Mouse (Mus musculus) left cerebral cortex, adult 2 months (tissue): Measurements from ENCODE around the gene Enpep. TPM values are rescaled to one million over a fixed set of nuclear protein-coding genes. Genes with fewer than 3 reads are reported as not detected.

ENCODE experiments used
- DNase-seq, 2 experiments: peaks; one replicate each; pipeline ENCODE4 v3.0.0; 2021 to 2022; ENCODE audit warnings: low spot score in 2 of 2, mixed read lengths in 1 of 2; ENCODE audit errors: extremely low spot score in 1 of 2
- H3K27ac ChIP-seq: fragments of 200-600 bp; 2 replicates; pipeline ENCODE4 v1.8.1; 2022
- H3K4me3 ChIP-seq: fragments of 200-600 bp; 2 replicates; pipeline ENCODE4 v1.8.1; 2022
- CTCF ChIP-seq: fragments of 200-600 bp; IDR thresholded peaks from 2 replicates; pipeline ENCODE4 v1.8.1; 2022; ENCODE audit warnings: antibody characterized with exemption, mild to moderate bottlenecking, moderate library complexity
- intact Hi-C: fragments of 180-260 bp; cut with DNase I; formaldehyde crosslinking; loops from one replicate; pipeline ENCODE4 v1.15.1; 2025
- total RNA-seq, 2 experiments: library from RNA; stranded (reverse); gene quantifications; 2 replicates each; pipeline ENCODE4 v1.2.3; 2021

The Enpep gene
- total RNA-seq, 2 experiments from 2014 or later: 1.7 to 2.0 TPM

- intact Hi-C loops: no loop called here
- no peak for DNase-seq
- Histone ChIP-seq H3K27ac (no peak overlapping the region), H3K4me3 (no peak overlapping the region)
- TF ChIP-seq CTCF: no peak
Observed at GRCm38 (mm10) chr3:129273156-129273831, 59.2 kb downstream of the Enpep start.

- no peak for DNase-seq
- TF ChIP-seq CTCF: no peak
- intact Hi-C loops: no loop called here
- Histone ChIP-seq H3K27ac (no peak overlapping the region), H3K4me3 (no peak overlapping the region)
Observed at GRCm38 (mm10) chr3:129270044-129270443, 62.5 kb downstream of the Enpep start.

GRCm38 (mm10) chr3:129268886-129269683 is 63.4 kb downstream of the Enpep start:
- no peak for TF ChIP-seq CTCF
- intact Hi-C loops: no loop called here
- no peak overlapping the region for H3K27ac ChIP-seq
- no peak overlapping the region for H3K4me3 ChIP-seq
- no peak for DNase-seq

GRCm38 (mm10) chr3:129258497-129258896 is 74.0 kb downstream of the Enpep start:
- intact Hi-C loops: no loop called here
- Histone ChIP-seq H3K4me3 (no peak overlapping the region), H3K27ac (no peak overlapping the region)
- no peak for DNase-seq
- no peak for TF ChIP-seq CTCF

GRCm38 (mm10) chr3:129256766-129257165 is 75.8 kb downstream of the Enpep start:
- Histone ChIP-seq H3K4me3 (no peak overlapping the region), H3K27ac (no peak overlapping the region)
- intact Hi-C loops: no loop called here
- no peak for DNase-seq
- peak; percentile 52 for TF ChIP-seq CTCF

GRCm38 (mm10) chr3:129256283-129256682 is 76.2 kb downstream of the Enpep start:
- TF ChIP-seq CTCF: no peak
- Histone ChIP-seq H3K4me3 (no peak overlapping the region), H3K27ac (no peak overlapping the region)
- intact Hi-C loops: no loop called here
- DNase-seq: no peak

GRCm38 (mm10) chr3:129254246-129254645 is 78.3 kb downstream of the Enpep start:
- no peak for TF ChIP-seq CTCF
- H3K4me3 ChIP-seq: peak overlapping the region; percentile 8; the same call in 1 of the 2 replicates
- DNase-seq: peak in 1 of 2 experiments; percentile 13
- H3K27ac ChIP-seq: no peak overlapping the region
- intact Hi-C loops: no loop called here

- intact Hi-C loops: no loop called here
- no peak for DNase-seq
- no peak overlapping the region for H3K4me3 ChIP-seq
- TF ChIP-seq CTCF: no peak
- no peak overlapping the region for H3K27ac ChIP-seq
Observed at GRCm38 (mm10) chr3:129250997-129251396, 81.5 kb downstream of the Enpep start.

- Histone ChIP-seq H3K4me3 (no peak overlapping the region), H3K27ac (no peak overlapping the region)
- TF ChIP-seq CTCF: no peak
- intact Hi-C loops: no loop called here
- DNase-seq: no peak
Observed at GRCm38 (mm10) chr3:129238664-129239258, 93.8 kb downstream of the Enpep start.

GRCm38 (mm10) chr3:129238010-129238409 is 94.5 kb downstream of the Enpep start:
- TF ChIP-seq CTCF: no peak
- Histone ChIP-seq H3K27ac (no peak overlapping the region), H3K4me3 (no peak overlapping the region)
- DNase-seq: no peak
- intact Hi-C loops: no loop called here

GRCm38 (mm10) chr3:129227331-129227730 is 105.2 kb downstream of the Enpep start:
- DNase-seq: no peak
- Histone ChIP-seq H3K27ac (no peak overlapping the region), H3K4me3 (no peak overlapping the region)
- no peak for TF ChIP-seq CTCF
- intact Hi-C loops: no loop called here

- no peak for TF ChIP-seq CTCF
- DNase-seq: no peak
- Histone ChIP-seq H3K27ac (no peak overlapping the region), H3K4me3 (no peak overlapping the region)
- intact Hi-C loops: no loop called here
Observed at GRCm38 (mm10) chr3:129226681-129227080, 105.8 kb downstream of the Enpep start.
